Mouse (Mus musculus) midbrain, embryonic 14.5 days (tissue): Measurements from ENCODE around the gene Nes. TPM values are rescaled to one million over a fixed set of nuclear protein-coding genes. Genes with fewer than 3 reads are reported as not detected.

ENCODE experiments used
- ATAC-seq: fragments of 200-750 bp; cut with Nextera tagmentation; 2 replicates; pipeline ENCODE4 v1.8.0; 2017; ENCODE audit warnings: moderate number of reproducible peaks, moderate library complexity; ENCODE audit not compliant: low FRiP score, low TSS enrichment
- DNase-seq: peaks from one replicate; pipeline ENCODE4 v3.0.0-alpha.2; 2015
- H3K27ac ChIP-seq: fragments of 300-500 bp; sonication (generic); replicated peaks from 2 replicates; pipeline ENCODE4 v1.5.1; 2014; ENCODE audit warnings: mild to moderate bottlenecking, low read depth, low read length, moderate library complexity
- H3K27me3 ChIP-seq: fragments of 300-500 bp; sonication (generic); 2 replicates; pipeline ENCODE4 v1.6.1; 2014; ENCODE audit warnings: low read length, control low read depth, mixed read lengths; ENCODE audit not compliant: control insufficient read depth, insufficient read depth
- H3K36me3 ChIP-seq: fragments of 300-500 bp; sonication (generic); 2 replicates; pipeline ENCODE4 v1.6.1; 2014; ENCODE audit warnings: low read length, control low read depth; ENCODE audit not compliant: control insufficient read depth, insufficient read depth
- H3K4me1 ChIP-seq: fragments of 300-500 bp; sonication (generic); 2 replicates; pipeline ENCODE4 v1.6.1; 2014; ENCODE audit warnings: mild to moderate bottlenecking, antibody characterized with exemption, low read length, control low read depth; ENCODE audit not compliant: control insufficient read depth, insufficient read depth
- H3K4me2 ChIP-seq: fragments of 300-500 bp; sonication (generic); 2 replicates; pipeline ENCODE4 v1.6.1; 2014; ENCODE audit warnings: mild to moderate bottlenecking, low read length, moderate library complexity
- H3K4me3 ChIP-seq: fragments of 300-500 bp; sonication (generic); replicated peaks from 2 replicates; pipeline ENCODE4 v1.5.1; 2014; ENCODE audit warnings: low read depth, low read length
- H3K9ac ChIP-seq: fragments of 300-500 bp; sonication (generic); replicated peaks from 2 replicates; pipeline ENCODE4 v1.6.1; 2014; ENCODE audit warnings: mild to moderate bottlenecking, low read length, moderate library complexity
- H3K9me3 ChIP-seq: fragments of 300-500 bp; sonication (generic); 2 replicates; pipeline ENCODE4 v1.6.1; 2016; ENCODE audit warnings: low read length, control low read depth, mixed read lengths; ENCODE audit not compliant: control insufficient read depth
- WGBS: fragments of 180-500 bp; shearing (Covaris S2); extraction: QIAGEN DNeasy Blood & Tissue Kit; methylation state at CpG from one replicate; pipeline ENCODE4 v1.1.7; 2014; 5-methylcytosine and 5-hydroxymethylcytosine counted together
- polyA plus RNA-seq: library from polyadenylated mRNA; unstranded; fragments of >200 nt; fragmentation: Nextera tagmentation; extraction: Ambion mirVana; gene quantifications from 2 replicates; pipeline ENCODE4 v1.2.1, GENCODE M21; 2014

Nes gene
- polyA plus RNA-seq, 1 experiment from 2014 or later = 28.8 TPM

GRCm38 (mm10) chr3:87947811-87948199 lies 23.1 kb upstream of the Nes start:
- peak overlapping the region; percentile 24 for H3K4me3 ChIP-seq
- H3K9ac ChIP-seq = peak overlapping the region; percentile 44
- DNase-seq (peak; percentile 37), ATAC-seq (no peak)
- no peaks in the 10 kb centered on the region for H3K27me3 ChIP-seq
- H3K4me1 ChIP-seq = peaks cover 71% of the 10 kb centered on the region
- no peak overlapping the region for H3K27ac ChIP-seq
- H3K36me3 ChIP-seq = peaks cover 10% of the 10 kb centered on the region; the same call in 1 of the 2 replicates
- WGBS = 2% methylated on average over 16 of the region's 17 CpGs
- no peaks in the 10 kb centered on the region for H3K9me3 ChIP-seq
- H3K4me2 ChIP-seq = peak overlapping the region; percentile 58

- peak within 1 kb of the TSS; percentile 58 for H3K4me2 ChIP-seq
- WGBS = 1% methylated on average over 35 of the region's 35 CpGs
- 0 out of 2 replicates have a peak, but pooled peaks cover 4% of the 10 kb centered on the region for H3K36me3 ChIP-seq
- no peak for ATAC-seq
- H3K27me3 ChIP-seq = no peaks in the 10 kb centered on the region
- peak; percentile 58 for DNase-seq
- peak within 1 kb of the TSS; percentile 66 for H3K27ac ChIP-seq
- H3K4me1 ChIP-seq = peaks cover 76% of the 10 kb centered on the region
- H3K4me3 ChIP-seq = peak within 1 kb of the TSS; percentile 24
- peak within 1 kb of the TSS; percentile 44 for H3K9ac ChIP-seq
- H3K9me3 ChIP-seq = no peaks in the 10 kb centered on the region
These were observed 22.3 kb upstream of the Nes start, which contains the start of gene Crabp2 for GRCm38 (mm10) chr3:87948378-87949265. Gene Crabp2 (plus strand): TSS chr3:87948666.

DNA sequence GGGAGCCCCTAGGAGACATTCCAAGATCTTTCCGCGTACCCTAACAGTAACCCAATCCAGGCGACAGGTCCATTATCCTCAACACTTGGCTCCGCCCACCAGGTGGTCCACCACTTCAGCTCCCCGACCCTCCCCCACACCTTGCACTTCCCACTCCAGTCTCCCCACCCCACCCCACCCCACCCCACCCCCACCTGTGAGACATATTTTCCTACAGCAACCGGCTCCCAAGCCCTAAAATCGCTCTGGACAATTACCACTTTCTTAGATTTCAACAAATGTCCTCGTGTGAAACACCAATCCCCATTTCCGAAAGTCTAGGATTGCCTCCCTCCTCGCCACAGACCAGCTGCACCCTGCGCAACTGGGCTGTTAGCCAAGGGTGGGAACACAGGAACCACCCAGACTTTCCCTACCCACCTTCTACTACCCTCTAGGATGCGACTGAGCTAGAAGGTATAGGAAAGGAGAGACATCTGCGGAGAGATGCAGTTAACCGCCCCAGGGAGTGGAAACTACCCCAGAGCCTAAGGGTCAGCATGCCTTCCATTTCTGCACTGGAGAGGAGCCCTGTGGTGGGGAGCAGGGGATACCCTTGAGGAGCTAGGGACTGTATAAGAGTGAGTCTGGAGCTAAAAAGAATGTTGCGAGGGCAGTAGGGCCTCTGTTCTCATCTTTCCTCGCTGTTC lies 21.5 kb upstream of the Nes start:
- DNase-seq = peak; percentile 35
- Histone ChIP-seq H3K4me1 (peaks cover 76% of the 10 kb centered on the region), H3K4me2 (peak overlapping the region; percentile 58), H3K27ac (peak overlapping the region; percentile 66), H3K4me3 (0 out of 2 replicates have a peak overlapping the region, but pooled peaks have one; percentile 1), H3K27me3 (no peaks in the 10 kb centered on the region), H3K36me3 (0 out of 2 replicates have a peak, but pooled peaks cover 3% of the 10 kb centered on the region), H3K9ac (peak overlapping the region; percentile 39; the same call in 1 of the 2 replicates), H3K9me3 (no peaks in the 10 kb centered on the region)
- 10% methylated on average over 15 of the region's 16 CpGs for WGBS
- ATAC-seq = no peak

- no peaks in the 10 kb centered on the region for H3K27me3 ChIP-seq
- peak overlapping the region; percentile 66 for H3K27ac ChIP-seq
- DNase-seq (peak; percentile 39), ATAC-seq (no peak)
- H3K4me3 ChIP-seq = 0 out of 2 replicates have a peak overlapping the region, but pooled peaks have one; percentile 5
- no peaks in the 10 kb centered on the region for H3K9me3 ChIP-seq
- H3K9ac ChIP-seq = peak overlapping the region; percentile 39; the same call in 1 of the 2 replicates
- 5% methylated on average over 13 of the region's 13 CpGs for WGBS
- H3K36me3 ChIP-seq = no peaks in the 10 kb centered on the region
- H3K4me1 ChIP-seq = peaks cover 70% of the 10 kb centered on the region
- H3K4me2 ChIP-seq = peak overlapping the region; percentile 58
These were observed 20.8 kb upstream of the Nes start for GRCm38 (mm10) chr3:87949955-87950515.

DNA sequence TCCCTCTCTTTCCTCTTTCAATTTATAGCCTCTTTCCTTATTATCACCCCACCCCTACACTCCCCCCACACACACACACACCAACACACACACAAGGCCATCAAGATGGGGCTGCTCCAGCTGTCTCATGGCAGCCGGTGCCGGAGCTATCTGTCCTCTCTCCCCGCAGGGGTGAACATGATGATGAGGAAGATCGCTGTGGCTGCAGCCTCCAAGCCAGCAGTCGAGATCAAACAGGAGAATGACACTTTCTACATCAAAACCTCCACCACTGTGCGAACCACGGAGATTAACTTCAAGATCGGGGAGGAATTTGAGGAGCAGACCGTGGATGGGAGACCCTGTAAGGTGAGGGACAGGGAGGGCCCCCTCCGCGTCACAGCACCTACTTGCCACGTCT lies 18.9 kb upstream of the Nes start:
- no peak for ATAC-seq
- Histone ChIP-seq H3K4me2 (peak overlapping the region; percentile 48), H3K36me3 (no peaks in the 10 kb centered on the region), H3K4me3 (no peak overlapping the region), H3K27ac (no peak overlapping the region), H3K4me1 (peaks cover 53% of the 10 kb centered on the region), H3K27me3 (no peaks in the 10 kb centered on the region), H3K9me3 (no peaks in the 10 kb centered on the region), H3K9ac (peak overlapping the region; percentile 35; the same call in 1 of the 2 replicates)
- WGBS = 17% methylated on average over 12 of the region's 12 CpGs
- no peak for DNase-seq

GRCm38 (mm10) chr3:87952440-87952839 lies 18.4 kb upstream of the Nes start:
- 5% methylated on average over 5 of the region's 5 CpGs for WGBS
- H3K27me3 ChIP-seq = no peaks in the 10 kb centered on the region
- peak; percentile 63 for DNase-seq
- peaks cover 48% of the 10 kb centered on the region for H3K4me1 ChIP-seq
- no peaks in the 10 kb centered on the region for H3K9me3 ChIP-seq
- no peak overlapping the region for H3K4me3 ChIP-seq
- no peak overlapping the region; the same call in 1 of the 2 replicates for H3K27ac ChIP-seq
- peak overlapping the region; percentile 48 for H3K4me2 ChIP-seq
- no peaks in the 10 kb centered on the region for H3K36me3 ChIP-seq
- ATAC-seq = no peak
- H3K9ac ChIP-seq = peak overlapping the region; percentile 35; the same call in 1 of the 2 replicates

GRCm38 (mm10) chr3:87958056-87958455 lies 12.8 kb upstream of the Nes start:
- H3K4me3 ChIP-seq = no peak overlapping the region
- no peaks in the 10 kb centered on the region for H3K9me3 ChIP-seq
- 15% methylated on average over 1 of the region's 1 CpGs for WGBS
- ATAC-seq (no peak), DNase-seq (no peak)
- H3K27ac ChIP-seq = no peak overlapping the region
- no peaks in the 10 kb centered on the region for H3K27me3 ChIP-seq
- H3K36me3 ChIP-seq = no peaks in the 10 kb centered on the region
- no peak overlapping the region for H3K4me2 ChIP-seq
- peaks cover 14% of the 10 kb centered on the region for H3K4me1 ChIP-seq
- H3K9ac ChIP-seq = no peak overlapping the region

DNA sequence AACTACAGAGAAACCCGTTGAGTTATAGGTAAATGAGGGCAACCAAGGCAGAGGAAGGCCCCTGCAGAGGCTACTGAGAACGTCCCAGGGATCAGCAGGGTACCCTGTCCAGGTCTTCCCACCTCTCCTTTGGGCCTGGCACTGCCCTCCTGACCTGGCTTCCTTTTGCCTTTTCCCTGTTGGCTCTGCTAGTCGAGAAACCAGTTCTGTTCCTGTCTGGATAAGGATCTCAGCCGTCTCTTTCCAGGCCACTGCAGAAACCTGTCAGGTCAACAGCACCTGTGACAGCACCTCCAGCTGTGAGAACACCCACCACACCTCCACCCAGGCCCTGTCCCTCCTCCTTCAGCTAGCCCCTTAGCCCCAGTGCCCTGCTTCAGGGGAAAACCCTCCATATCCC lies 12.4 kb upstream of the Nes start:
- 39% methylated on average over 4 of the region's 4 CpGs for WGBS
- H3K36me3 ChIP-seq = no peaks in the 10 kb centered on the region
- DNase-seq (no peak), ATAC-seq (no peak)
- H3K27me3 ChIP-seq = no peaks in the 10 kb centered on the region
- H3K4me2 ChIP-seq = no peak overlapping the region
- H3K9ac ChIP-seq = no peak overlapping the region
- no peak overlapping the region for H3K27ac ChIP-seq
- H3K9me3 ChIP-seq = no peaks in the 10 kb centered on the region
- H3K4me1 ChIP-seq = peaks cover 12% of the 10 kb centered on the region
- H3K4me3 ChIP-seq = no peak overlapping the region
